Mouse (Mus musculus) gastrocnemius, adult 2 months (tissue): ENCODE results near the gene Sema6b. TPM values are rescaled to one million over a fixed set of nuclear protein-coding genes. Genes with fewer than 3 reads are reported as not detected.
"Not testable (repeated sequence)": the region's sequence is repeated elsewhere in the genome, so short reads cannot be mapped to it uniquely, and the experiment has no call there.

ENCODE experiments used
- DNase-seq: peaks from one replicate; pipeline ENCODE4 v3.0.0; 2022
- H3K27ac ChIP-seq: fragments of 200-600 bp; 2 replicates; pipeline ENCODE4 v1.8.1; 2022; ENCODE audit warnings: mild to moderate bottlenecking
- H3K4me3 ChIP-seq: fragments of 200-600 bp; 2 replicates; pipeline ENCODE4 v1.8.1; 2022; ENCODE audit warnings: mild to moderate bottlenecking, moderate library complexity
- CTCF ChIP-seq: fragments of 200-600 bp; IDR thresholded peaks from 2 replicates; pipeline ENCODE4 v1.8.1; 2022; ENCODE audit warnings: antibody characterized with exemption, mild to moderate bottlenecking, moderate library complexity
- intact Hi-C: fragments of 180-260 bp; cut with DNase I; formaldehyde crosslinking; loops from one replicate; pipeline ENCODE4 v1.15.1; 2025
- total RNA-seq, 2 experiments: library from RNA; stranded (reverse); gene quantifications; 2 replicates each; pipeline ENCODE4 v1.2.3; 2021

Sema6b gene
- total RNA-seq, 2 experiments from 2014 or later, result 1.9 to 3.2 TPM

GRCm38 (mm10) chr17:56110571-56110970 lies 29.6 kb downstream of the Sema6b start:
- peak overlapping the region; percentile 100 for H3K27ac ChIP-seq
- peak; percentile 82 for DNase-seq
- no peak for TF ChIP-seq CTCF
- intact Hi-C loops, result loop anchor here (10.0 kb wide), 1 partner anchor 494 kb away; the partner anchor contains the start of gene 2410015M20Rik
- peak overlapping the region; percentile 85 for H3K4me3 ChIP-seq

DNA sequence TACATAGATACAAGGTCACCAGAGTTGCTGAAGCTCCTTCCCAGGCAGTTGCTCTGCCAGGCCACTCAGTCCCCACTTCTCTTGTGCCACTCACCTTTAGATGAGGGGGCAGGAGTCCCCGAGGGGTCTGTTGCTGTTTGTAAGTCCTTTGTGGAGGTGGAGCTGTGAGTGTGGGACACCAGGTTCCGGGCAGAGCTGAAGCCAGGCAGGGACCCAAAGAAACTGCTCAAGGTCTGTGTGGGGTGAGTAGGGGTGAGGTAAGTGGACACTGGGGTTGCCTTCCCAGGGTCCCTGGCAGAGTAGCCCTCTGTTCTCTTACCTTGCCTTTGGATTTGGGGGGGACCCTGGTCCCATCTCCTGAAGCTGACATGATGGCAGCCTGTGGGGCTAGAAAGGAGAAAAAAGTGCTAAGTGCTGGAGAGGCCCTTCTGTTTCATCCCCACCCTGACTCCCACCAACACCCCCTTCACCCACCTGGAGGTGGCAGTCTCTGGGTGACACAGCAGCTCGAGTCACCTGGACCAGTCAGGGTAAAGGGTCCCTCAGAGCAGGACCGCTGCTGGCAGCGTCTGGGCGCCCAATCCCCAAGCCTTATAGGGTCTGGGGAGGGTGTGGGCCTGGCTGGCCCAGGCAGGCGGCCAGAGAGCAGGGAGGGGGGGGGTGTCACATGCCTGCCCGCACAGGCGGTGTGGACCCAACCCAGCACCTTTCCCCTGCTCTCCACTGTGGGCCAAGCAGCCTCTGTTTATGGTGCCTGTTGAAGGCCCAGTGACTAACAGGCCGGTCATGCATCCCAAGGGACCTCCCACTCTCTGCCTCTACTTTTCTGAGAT lies 30.7 kb downstream of the Sema6b start, which contains the start of gene Plin4:
TSS of gene Plin4 (minus strand) at position 585 of the 833 bp plus-strand sequence.
- intact Hi-C loops, result loop anchor here (10.0 kb wide), 1 partner anchor 495 kb away; the partner anchor contains the start of gene 2410015M20Rik
- Histone ChIP-seq H3K4me3 (peak within 1 kb of the TSS; percentile 85), H3K27ac (peak within 1 kb of the TSS; percentile 100)
- TF ChIP-seq CTCF, result peak; percentile 41
- DNase-seq, result peak; percentile 93

DNA sequence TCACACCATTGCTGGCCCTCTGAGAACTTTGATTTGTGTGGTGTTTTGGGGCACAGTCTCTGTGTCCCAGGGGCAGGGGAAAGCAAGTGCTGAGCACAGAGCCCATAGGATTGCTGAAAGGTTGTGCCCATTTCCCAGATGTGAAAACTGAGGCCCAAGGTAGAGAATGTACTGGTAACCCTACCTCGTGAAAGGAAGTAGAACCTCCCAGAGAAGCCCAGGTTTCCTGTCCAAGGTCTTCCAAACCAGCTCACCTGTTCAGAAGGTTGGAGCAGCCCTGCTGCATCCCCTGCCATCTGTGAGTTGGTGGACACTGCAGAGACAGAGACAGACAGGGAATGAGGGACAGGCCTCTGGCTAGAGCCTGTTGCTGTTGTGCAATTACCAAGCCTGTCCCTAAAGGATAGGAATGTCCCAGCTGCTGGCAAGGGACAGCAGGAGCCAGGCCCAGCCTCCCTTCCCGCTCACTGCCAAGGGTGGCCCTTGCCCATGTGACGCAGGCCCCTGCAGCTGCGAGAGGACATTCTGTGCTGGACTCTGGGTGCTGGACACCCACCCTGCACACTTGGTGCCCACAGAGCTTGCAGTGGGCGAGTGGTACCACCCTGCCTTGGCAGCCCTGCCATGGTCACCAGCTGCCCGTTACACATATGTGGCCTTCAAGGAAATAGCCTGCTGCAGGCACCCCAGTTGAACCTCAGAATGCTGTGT lies 31.7 kb downstream of the Sema6b start:
- peak; percentile 96 for DNase-seq
- intact Hi-C loops, result no loop called here
- peak overlapping the region; percentile 100 for H3K27ac ChIP-seq
- peak overlapping the region; percentile 85 for H3K4me3 ChIP-seq
- TF ChIP-seq CTCF, result no peak

- no peak for TF ChIP-seq CTCF
- DNase-seq, result no peak
- intact Hi-C loops, result no loop called here
- Histone ChIP-seq H3K27ac (peak overlapping the region; percentile 100), H3K4me3 (peak overlapping the region; percentile 85)
These were observed 32.4 kb downstream of the Sema6b start for GRCm38 (mm10) chr17:56107736-56108135.

DNA sequence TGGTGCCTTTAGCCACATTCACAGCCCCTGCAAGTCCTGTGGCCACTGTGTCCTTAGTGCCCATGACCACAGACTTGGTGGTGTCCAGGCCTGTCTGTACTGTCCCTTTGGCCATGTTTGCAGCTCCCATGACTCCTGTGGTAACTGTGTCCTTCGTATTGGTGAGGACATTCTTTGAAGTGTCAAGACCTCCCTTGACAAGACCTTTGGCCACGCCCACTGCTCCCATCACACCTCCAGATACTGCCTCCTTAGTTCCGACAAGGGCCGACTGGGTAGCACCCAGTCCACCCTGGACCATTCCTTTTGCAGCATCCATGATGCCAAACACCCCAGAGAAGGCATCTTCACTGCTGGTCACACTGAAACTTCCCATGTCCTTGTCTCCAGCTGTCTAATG lies 33.2 kb downstream of the Sema6b start:
- Histone ChIP-seq H3K27ac (peak overlapping the region; percentile 100), H3K4me3 (peak overlapping the region; percentile 85)
- TF ChIP-seq CTCF, result no peak
- no peak for DNase-seq
- intact Hi-C loops, result no loop called here

- intact Hi-C loops, H3K4me3 ChIP-seq: not testable (repeated sequence)
These were observed 33.7 kb downstream of the Sema6b start for GRCm38 (mm10) chr17:56106436-56106835.

DNA sequence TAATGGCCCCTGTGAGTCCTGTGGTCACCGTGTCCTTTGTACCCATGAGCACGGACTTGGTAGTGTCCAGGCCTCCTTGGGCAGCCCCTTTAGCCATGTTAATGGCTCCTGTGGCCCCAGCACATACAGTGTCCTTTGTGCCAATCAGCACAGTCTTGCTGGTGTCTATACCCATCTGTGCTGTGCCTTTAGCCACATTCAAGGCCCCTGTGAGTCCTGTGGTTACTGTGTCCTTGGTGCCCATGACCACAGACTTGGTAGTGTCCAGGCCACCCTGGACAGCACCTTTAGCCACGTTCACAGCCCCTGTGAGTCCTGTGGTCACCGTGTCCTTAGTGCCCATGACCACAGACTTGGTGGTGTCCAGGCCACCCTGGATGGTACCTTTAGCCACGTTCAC lies 35.3 kb downstream of the Sema6b start:
- H3K4me3 ChIP-seq, intact Hi-C loops, DNase-seq: not testable (repeated sequence)
- H3K27ac ChIP-seq, result peak overlapping the region; percentile 75

More at GRCm38 (mm10) chr17:56106436-56106835, 33.7 kb downstream of the Sema6b start:
- DNase-seq, result not testable (repeated sequence)
- H3K27ac ChIP-seq, result peak overlapping the region; percentile 100

GRCm38 (mm10) chr17:56103465-56104285 lies 36.5 kb downstream of the Sema6b start:
- no peak overlapping the region for H3K4me3 ChIP-seq
- TF ChIP-seq CTCF, result no peak
- intact Hi-C loops, result no loop called here
- no peak for DNase-seq
- peak overlapping the region; percentile 68 for H3K27ac ChIP-seq

GRCm38 (mm10) chr17:56102927-56103326 lies 37.2 kb downstream of the Sema6b start:
- Histone ChIP-seq H3K27ac (peak overlapping the region; percentile 68), H3K4me3 (no peak overlapping the region)
- intact Hi-C loops, result no loop called here
- TF ChIP-seq CTCF, result no peak
- DNase-seq, result peak; percentile 75

DNA sequence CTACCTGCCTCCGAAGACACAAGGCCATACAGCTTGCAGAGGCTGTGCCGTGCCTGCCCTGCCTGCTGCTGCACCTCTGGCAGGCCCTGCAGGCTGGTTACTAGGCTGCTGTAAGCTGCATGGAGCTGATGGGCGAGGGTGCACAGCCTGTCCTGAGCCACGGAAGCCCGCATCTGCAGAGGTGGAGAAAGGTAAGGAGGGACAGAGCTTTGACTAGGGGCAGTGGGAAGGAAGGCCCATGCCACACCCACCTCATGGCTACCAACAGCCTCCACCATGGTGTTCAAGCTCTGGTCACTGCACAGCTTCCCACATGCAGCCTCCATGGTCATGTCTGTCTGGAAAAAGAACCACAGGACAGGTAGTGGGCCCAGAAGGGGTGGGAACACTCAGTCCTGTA lies 38.0 kb downstream of the Sema6b start:
- peak; percentile 44 for DNase-seq
- no peak overlapping the region for H3K4me3 ChIP-seq
- no peak for TF ChIP-seq CTCF
- intact Hi-C loops, result no loop called here
- H3K27ac ChIP-seq, result peak overlapping the region; percentile 68

- Histone ChIP-seq H3K27ac (peak overlapping the region; percentile 68), H3K4me3 (no peak overlapping the region)
- TF ChIP-seq CTCF, result no peak
- DNase-seq, result peak; percentile 83
- intact Hi-C loops, result no loop called here
These were observed 39.3 kb downstream of the Sema6b start for GRCm38 (mm10) chr17:56100811-56101210.
